Mouse (Mus musculus): ENCODE data around the gene Dock9.

Dock9 gene

GRCm38 (mm10) chr14:121665693-121666273 lies 131.9 kb downstream of the Dock9 start:
- DNase-seq (ENCODE audit: low read depth in 1 of 2, low spot score in 2 of 2), result no peak

- DNase-seq (ENCODE audit: low read depth in 1 of 2, low spot score in 2 of 2), result no peak
Observed at GRCm38 (mm10) chr14:121663913-121664312, 133.7 kb downstream of the Dock9 start.

GRCm38 (mm10) chr14:121660918-121661317 lies 136.7 kb downstream of the Dock9 start:
- DNase-seq (ENCODE audit: low read depth in 1 of 2, low spot score in 2 of 2), result no peak

- DNase-seq (ENCODE audit: low read depth in 1 of 2, low spot score in 2 of 2), result no peak
Observed at GRCm38 (mm10) chr14:121660167-121660894, 137.3 kb downstream of the Dock9 start.

GRCm38 (mm10) chr14:121659061-121659824 lies 138.4 kb downstream of the Dock9 start:
- no peak for DNase-seq (ENCODE audit: low read depth in 1 of 2, low spot score in 2 of 2)

- no peak for DNase-seq (ENCODE audit: low read depth in 1 of 2, low spot score in 2 of 2)
Observed at GRCm38 (mm10) chr14:121658537-121658936, 139.1 kb downstream of the Dock9 start.

GRCm38 (mm10) chr14:121657633-121658032 lies 140.0 kb downstream of the Dock9 start:
- DNase-seq (ENCODE audit: low read depth in 1 of 2, low spot score in 2 of 2), result no peak

GRCm38 (mm10) chr14:121656912-121657311 lies 140.7 kb downstream of the Dock9 start:
- no peak for DNase-seq (ENCODE audit: low read depth in 1 of 2, low spot score in 2 of 2)

- no peak for DNase-seq (ENCODE audit: low read depth in 1 of 2, low spot score in 2 of 2)
Observed at GRCm38 (mm10) chr14:121654977-121655376, 142.7 kb downstream of the Dock9 start.

GRCm38 (mm10) chr14:121654416-121654967 lies 143.1 kb downstream of the Dock9 start:
- no peak for DNase-seq (ENCODE audit: low read depth in 1 of 2, low spot score in 2 of 2)

- no peak for DNase-seq (ENCODE audit: low read depth in 1 of 2, low spot score in 2 of 2)
Observed at GRCm38 (mm10) chr14:121653717-121654116, 143.9 kb downstream of the Dock9 start.

- DNase-seq (ENCODE audit: low read depth in 1 of 2, low spot score in 2 of 2), result no peak
Observed at GRCm38 (mm10) chr14:121653241-121653640, 144.4 kb downstream of the Dock9 start.

GRCm38 (mm10) chr14:121648581-121649060 lies 149.0 kb downstream of the Dock9 start:
- DNase-seq (ENCODE audit: low read depth in 1 of 2, low spot score in 2 of 2), result no peak

GRCm38 (mm10) chr14:121647693-121648092 lies 149.9 kb downstream of the Dock9 start:
- DNase-seq (ENCODE audit: low read depth in 1 of 2, low spot score in 2 of 2), result no peak

- DNase-seq (ENCODE audit: low read depth in 1 of 2, low spot score in 2 of 2), result no peak
Observed at GRCm38 (mm10) chr14:121646617-121647016, 151.0 kb downstream of the Dock9 start.

- no peak for DNase-seq (ENCODE audit: low read depth in 1 of 2, low spot score in 2 of 2)
Observed at GRCm38 (mm10) chr14:121644302-121644701, 153.3 kb downstream of the Dock9 start.

GRCm38 (mm10) chr14:121641271-121641670 lies 156.4 kb downstream of the Dock9 start:
- no peak for DNase-seq (ENCODE audit: low read depth in 1 of 2, low spot score in 2 of 2)

- no peak for DNase-seq (ENCODE audit: low read depth in 1 of 2, low spot score in 2 of 2)
Observed at GRCm38 (mm10) chr14:121636935-121637510, 160.6 kb downstream of the Dock9 start.

GRCm38 (mm10) chr14:121634736-121635430 lies 162.8 kb downstream of the Dock9 start:
- DNase-seq (ENCODE audit: low read depth in 1 of 2, low spot score in 2 of 2), result no peak

- DNase-seq (ENCODE audit: low read depth in 1 of 2, low spot score in 2 of 2), result no peak
Observed at GRCm38 (mm10) chr14:121634093-121634735, 163.4 kb downstream of the Dock9 start.
